Mouse (Mus musculus) spleen, postnatal 10 days (tissue): ENCODE data around the gene Sds.

Experiments
- DNase-seq, 2 experiments: peaks; one replicate each; pipeline ENCODE4 v3.0.0; 2021 to 2022; ENCODE audit warnings: low spot score in 2 of 2

The Sds gene

DNA sequence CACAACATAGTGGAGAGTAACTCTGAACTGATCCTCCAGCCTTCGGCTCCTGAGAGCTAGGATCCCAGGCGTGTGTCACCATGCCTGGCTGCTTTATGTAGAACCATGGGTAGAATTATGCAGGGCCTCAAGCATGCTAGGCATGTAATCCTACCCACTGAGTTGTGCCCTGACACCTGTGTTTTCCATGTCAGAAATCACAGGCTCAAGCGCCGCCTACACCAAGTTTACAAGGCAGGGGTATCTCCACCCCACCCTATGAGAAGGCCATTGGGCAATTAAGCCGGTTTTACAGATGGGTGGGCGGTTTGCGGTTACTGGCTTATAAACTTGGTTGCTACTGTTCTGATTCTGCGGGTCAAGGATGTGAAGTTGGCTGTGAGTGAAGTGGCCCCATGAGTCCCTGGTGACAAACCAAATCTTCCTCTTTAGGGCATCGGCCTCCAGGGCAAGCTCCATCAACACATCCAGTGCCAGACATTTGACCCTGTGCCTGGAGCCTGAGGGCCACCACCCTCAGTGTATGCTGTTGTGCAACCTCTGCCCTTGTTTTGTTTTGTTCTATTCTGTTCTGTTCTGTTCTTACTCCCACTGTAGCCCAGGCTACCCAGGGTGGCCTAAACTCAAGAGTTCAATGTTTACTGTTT is 37.8 kb downstream of the Sds start:
- DNase-seq, result no peak

DNA sequence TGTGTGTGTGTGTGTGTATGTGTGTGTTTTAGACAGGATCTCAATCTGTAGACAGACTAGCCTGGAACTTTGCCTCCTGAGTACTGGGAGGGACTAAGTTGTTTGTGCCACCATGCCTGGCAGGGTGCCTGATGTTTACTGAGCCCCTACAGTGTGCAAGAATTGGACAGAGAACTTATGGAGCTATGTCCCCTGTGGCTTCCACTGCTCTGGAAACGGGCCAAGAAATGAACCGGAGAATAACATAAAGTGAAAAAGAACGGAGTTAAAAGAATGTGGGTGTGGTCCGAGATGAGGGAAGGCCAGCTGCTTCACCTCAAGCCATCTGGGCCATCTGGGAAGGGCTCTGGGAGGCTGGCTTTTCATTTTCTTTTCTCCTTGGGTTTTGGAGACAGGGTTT is 38.4 kb downstream of the Sds start:
- DNase-seq, result peak in 1 of 2 experiments; percentile 13

GRCm38 (mm10) chr5:120515451-120515850 is 39.1 kb downstream of the Sds start:
- DNase-seq, result no peak

DNA sequence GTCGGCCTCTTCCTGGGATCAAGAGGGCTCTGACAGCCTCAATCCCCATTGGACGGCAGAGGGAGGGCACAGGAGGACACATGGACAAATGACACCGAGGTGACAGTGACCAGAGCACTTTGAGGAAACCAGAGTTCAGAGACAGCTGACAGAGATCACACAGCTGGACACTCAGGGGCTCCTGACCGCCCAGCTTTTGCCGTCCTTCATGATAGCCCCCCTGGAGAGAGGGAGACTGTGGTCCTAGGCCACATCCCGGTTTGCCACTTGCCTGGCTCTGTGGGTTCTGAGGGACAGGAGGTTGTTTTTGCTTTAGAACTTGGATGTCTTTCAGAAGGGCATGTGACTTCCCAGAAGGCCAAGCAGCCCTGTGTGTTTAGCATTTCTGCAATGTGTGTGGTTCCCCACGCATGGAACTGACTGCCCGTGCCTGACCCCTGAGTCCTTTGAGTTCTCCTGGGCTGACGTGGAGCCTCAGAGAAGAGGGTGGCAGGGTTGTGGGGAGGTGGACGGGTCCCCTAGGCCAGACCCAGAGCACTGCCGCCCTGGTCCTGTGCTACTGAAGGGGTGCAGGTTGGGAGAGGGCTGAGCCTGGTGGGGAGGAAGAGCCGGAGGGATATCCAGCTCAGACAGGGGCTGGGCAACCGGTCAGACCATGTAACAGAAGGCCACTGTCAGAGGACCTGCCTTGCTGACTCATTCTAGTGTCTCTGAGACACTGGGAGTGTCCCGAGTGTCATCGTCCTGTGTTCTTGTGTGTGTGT is 40.1 kb downstream of the Sds start:
- no peak for DNase-seq

GRCm38 (mm10) chr5:120517552-120517951 is 41.2 kb downstream of the Sds start:
- no peak for DNase-seq

- DNase-seq, result peak; percentile 37 to 73
Measured at GRCm38 (mm10) chr5:120522649-120523048, 46.3 kb downstream of the Sds start.

- no peak for DNase-seq
Measured at GRCm38 (mm10) chr5:120524736-120525135, 48.4 kb downstream of the Sds start.

- no peak for DNase-seq
Measured at GRCm38 (mm10) chr5:120525737-120526136, 49.4 kb downstream of the Sds start.

DNA sequence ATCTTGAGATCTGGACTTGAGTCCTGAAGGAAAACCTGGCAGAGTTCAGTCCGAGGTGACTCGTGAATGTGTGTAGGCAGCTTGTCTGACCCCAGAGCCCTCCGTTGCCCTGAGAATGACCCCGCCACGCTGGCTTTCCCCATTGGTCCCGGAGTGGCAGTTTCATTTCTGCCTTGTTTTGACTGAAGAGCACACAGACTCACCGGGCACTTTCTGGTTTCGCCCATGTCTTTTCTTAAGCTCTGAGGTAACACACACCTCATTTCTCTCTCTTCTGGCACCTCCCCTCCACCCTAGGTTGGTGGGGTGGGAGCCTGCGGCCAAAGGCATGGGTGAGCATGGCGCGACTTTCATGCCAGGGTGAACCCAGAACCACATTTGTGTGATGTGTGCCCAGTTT is 50.0 kb downstream of the Sds start:
- DNase-seq, result no peak

DNA sequence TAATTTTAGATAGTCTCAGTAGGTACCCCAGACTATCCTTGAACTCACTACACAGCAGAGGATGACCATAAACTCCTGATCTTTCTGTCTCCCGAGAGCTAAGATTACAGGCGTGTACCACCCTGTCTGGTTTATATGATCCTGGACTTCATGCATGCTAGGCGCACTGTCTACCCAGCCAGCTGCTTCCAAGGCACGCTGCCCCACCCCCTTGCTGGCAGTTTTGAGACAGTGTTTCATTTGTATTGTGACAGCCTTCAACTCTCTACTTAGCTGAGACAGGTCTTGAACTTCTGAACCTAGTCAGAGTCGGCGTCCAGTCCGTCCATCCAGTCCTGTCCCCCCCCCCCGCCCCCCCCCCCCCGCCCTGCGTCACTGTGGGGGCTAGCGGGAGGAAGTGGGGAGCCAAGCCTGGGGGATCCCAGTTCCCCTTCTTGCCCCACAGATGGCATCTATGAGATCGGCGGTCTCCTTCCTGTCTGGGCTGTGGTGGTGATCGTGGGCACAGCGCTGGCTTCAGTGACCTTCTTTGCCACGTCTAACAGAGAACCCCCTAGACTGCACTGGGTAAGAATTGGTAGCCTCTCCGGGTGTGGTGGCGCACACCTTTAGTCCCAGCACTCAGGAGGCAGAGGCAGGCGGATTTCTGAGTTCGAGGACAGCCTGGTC is 51.1 kb downstream of the Sds start:
- DNase-seq, result no peak

DNA sequence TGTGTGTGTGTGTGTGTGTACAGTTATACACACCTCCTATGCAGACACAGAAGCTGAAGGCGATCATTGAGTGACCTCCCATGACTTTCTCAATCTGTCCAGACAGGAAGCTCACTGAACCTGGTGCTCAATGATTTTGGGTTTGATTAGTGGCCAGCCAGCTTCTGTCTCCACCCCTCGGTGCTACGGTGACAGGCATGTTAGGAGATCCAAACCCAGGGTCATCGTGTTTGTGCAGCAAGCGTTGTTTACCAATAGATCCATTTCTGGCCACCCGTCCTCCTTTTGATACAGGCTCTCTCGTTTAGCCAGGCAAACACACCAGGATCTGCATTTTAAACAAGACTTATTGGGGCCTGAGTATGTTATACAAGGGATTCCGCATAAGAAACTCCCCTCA is 55.3 kb downstream of the Sds start:
- no peak for DNase-seq
